28 mouse cellular contexts compared by ENCODE assay signal in the genomic region with DNA sequence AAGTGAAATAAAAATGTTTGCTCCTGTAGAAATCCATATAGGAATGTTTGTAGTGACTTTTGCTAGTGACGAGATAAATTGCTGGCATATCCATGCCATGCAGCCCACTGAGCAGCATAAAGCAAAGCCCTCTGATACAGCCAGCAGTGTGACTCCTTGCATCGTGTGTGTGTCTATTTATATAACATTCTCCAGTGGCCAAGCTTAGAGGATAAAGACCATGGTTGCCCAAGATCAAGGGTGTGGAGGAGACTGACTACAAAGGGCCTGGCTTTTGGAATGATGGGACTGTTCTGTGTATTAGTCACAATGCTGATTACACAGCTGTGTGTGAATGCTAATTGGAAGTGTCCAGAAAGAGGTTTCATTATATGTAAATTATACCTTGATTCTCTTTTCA. TPM values are rescaled to one million over a fixed set of nuclear protein-coding genes. Genes with fewer than 3 reads are reported as not detected.
DNase-seq lines count a peak whose midpoint lies in the region; ATAC-seq lines count a peak whose summit lies in the region.
"Had no signal": no experiment of that assay in that cellular context is flagged by ENCODE, and none has a peak within 500 bp of the region (broad histone marks: within the 10 kb centered on the region; RNA-seq: fewer than 3 reads in every experiment).

No protein-coding gene starts in this region.

- H3K27me3 ChIP-seq in heart, embryonic 12.5 days (replicated peaks) = no peaks in the 10 kb centered on the region
- no peaks in the 10 kb centered on the region for H3K27me3 ChIP-seq in heart, embryonic 15.5 days
- H3K27me3 ChIP-seq in kidney, embryonic 16.5 days (ENCODE audit: insufficient read depth, low read length) = no peaks in the 10 kb centered on the region
- H3K27me3 ChIP-seq: CH12.LX; embryonic facial prominence, embryonic 13.5 days; forebrain, embryonic 12.5 days; forebrain, embryonic 15.5 days; hindbrain, embryonic 12.5 days; hindbrain, embryonic 15.5 days; Patski had no signal

- H3K4me2 ChIP-seq in heart, embryonic 12.5 days = no peak overlapping the region
- no peak overlapping the region for H3K4me2 ChIP-seq in heart, embryonic 15.5 days
- no peak overlapping the region for H3K4me2 ChIP-seq in kidney, embryonic 16.5 days (replicated peaks; ENCODE audit: low read depth, low read length)
- H3K4me2 ChIP-seq: embryonic facial prominence, embryonic 13.5 days; forebrain, embryonic 12.5 days; forebrain, embryonic 15.5 days; hindbrain, embryonic 12.5 days; hindbrain, embryonic 15.5 days had no signal

- H3K4me3 ChIP-seq in heart, embryonic 12.5 days = no peak overlapping the region
- H3K4me3 ChIP-seq in heart, embryonic 15.5 days = no peak overlapping the region
- H3K4me3 ChIP-seq in kidney, embryonic 16.5 days (ENCODE audit: low read length) = no peak overlapping the region
- H3K4me3 ChIP-seq: embryonic facial prominence, embryonic 10.5 days; embryonic facial prominence, embryonic 13.5 days; erythroblast, embryonic 14.5 days; forebrain, embryonic 12.5 days; forebrain, embryonic 15.5 days; hindbrain, embryonic 12.5 days; hindbrain, embryonic 15.5 days had no signal

- 38% methylated on average over 2 of the region's 2 CpGs for WGBS in heart, embryonic 12.5 days
- WGBS in heart, embryonic 15.5 days = 33% methylated on average over 2 of the region's 2 CpGs
- WGBS in kidney, embryonic 16.5 days = 75% methylated on average over 2 of the region's 2 CpGs

- H3K9ac ChIP-seq in heart, embryonic 12.5 days = no peak overlapping the region
- H3K9ac ChIP-seq in heart, embryonic 15.5 days = no peak overlapping the region
- no peak overlapping the region for H3K9ac ChIP-seq in kidney, embryonic 16.5 days (replicated peaks; ENCODE audit: low read length)
- H3K9ac ChIP-seq: embryonic facial prominence, embryonic 13.5 days; forebrain, embryonic 12.5 days; forebrain, embryonic 15.5 days; hindbrain, embryonic 12.5 days; hindbrain, embryonic 15.5 days had no signal

- H3K4me1 ChIP-seq in heart, embryonic 12.5 days (replicated peaks) = peaks cover 32% of the 10 kb centered on the region
- H3K4me1 ChIP-seq in heart, embryonic 15.5 days (replicated peaks) = peaks cover 15% of the 10 kb centered on the region
- no peaks in the 10 kb centered on the region for H3K4me1 ChIP-seq in kidney, embryonic 16.5 days (ENCODE audit: insufficient read depth, low read length)
- H3K4me1 ChIP-seq: embryonic facial prominence, embryonic 10.5 days; embryonic facial prominence, embryonic 13.5 days; forebrain, embryonic 12.5 days; forebrain, embryonic 15.5 days; hindbrain, embryonic 12.5 days; hindbrain, embryonic 15.5 days had no signal

- intact Hi-C loops in heart, postnatal 36 days (cut with DNase I) = no loop called here

- DNase-seq in heart, adult 8-10 months (ENCODE audit: low spot score) = peak; percentile 19
- no peak for DNase-seq in heart, adult 9 months (ENCODE audit: low spot score in 2 of 2)
- DNase-seq in heart, postnatal 36 days = no peak
- no peak for DNase-seq in embryo, embryonic 10.5 days (ENCODE audit: low spot score)
- DNase-seq: adrenal gland, postnatal 10 days; B cell, adult 2 months; cerebellum, adult 11 months; cerebellum, adult 2 months; cerebellum, adult 9-11 months; cerebellum, postnatal 25 days; embryo, embryonic 11 days; gastrocnemius, postnatal 10 days; gastrocnemius, postnatal 36 days; kidney, adult 2 months had no signal

- no peaks in the 10 kb centered on the region for H3K9me3 ChIP-seq in heart, embryonic 12.5 days (replicated peaks)
- H3K9me3 ChIP-seq in heart, embryonic 15.5 days (replicated peaks) = no peaks in the 10 kb centered on the region
- no peaks in the 10 kb centered on the region for H3K9me3 ChIP-seq in kidney, embryonic 16.5 days (ENCODE audit: low read length)
- H3K9me3 ChIP-seq: embryonic facial prominence, embryonic 10.5 days; embryonic facial prominence, embryonic 13.5 days; forebrain, embryonic 12.5 days; forebrain, embryonic 15.5 days; G1E; hindbrain, embryonic 12.5 days; hindbrain, embryonic 15.5 days had no signal

- H3K27ac ChIP-seq in heart, embryonic 12.5 days (ENCODE audit: poor library complexity, severe bottlenecking) = peak overlapping the region; percentile 38; the same call in 1 of the 2 replicates
- H3K27ac ChIP-seq in heart, embryonic 15.5 days = peak overlapping the region; percentile 33
- H3K27ac ChIP-seq in kidney, embryonic 16.5 days (ENCODE audit: low read length) = no peak overlapping the region
- H3K27ac ChIP-seq: embryonic facial prominence, embryonic 10.5 days; embryonic facial prominence, embryonic 13.5 days; forebrain, embryonic 12.5 days; forebrain, embryonic 15.5 days; hindbrain, embryonic 12.5 days; hindbrain, embryonic 15.5 days had no signal

- peaks cover 32% of the 10 kb centered on the region for H3K36me3 ChIP-seq in heart, embryonic 12.5 days
- peaks cover 4% of the 10 kb centered on the region; the same call in 1 of the 2 replicates for H3K36me3 ChIP-seq in heart, embryonic 15.5 days
- H3K36me3 ChIP-seq in kidney, embryonic 16.5 days (ENCODE audit: insufficient read depth, low read length) = peaks cover 5% of the 10 kb centered on the region; the same call in 1 of the 2 replicates

- ATAC-seq in heart, embryonic 12.5 days (ENCODE audit: insufficient number of reproducible peaks, low FRiP score) = 0 out of 2 replicates have a peak, but pooled peaks have one; percentile 33
- ATAC-seq in heart, embryonic 15.5 days (replicated peaks; ENCODE audit: insufficient number of reproducible peaks, insufficient read depth, low FRiP score, low read depth) = 0 out of 2 replicates have a peak, but pooled peaks have one; percentile 58
- ATAC-seq in kidney, embryonic 16.5 days (ENCODE audit: low FRiP score, low TSS enrichment) = no peak
- ATAC-seq: forebrain, embryonic 15.5 days; intestine, postnatal 0 days; Patski had no signal

RNA-seq across cellular contexts. Expression of gene Grhl1, which starts 19.6 kb away (rescaled TPM):
- under 1 TPM; 0.32 to 0.87 (median 0.75) TPM for total RNA-seq in heart, adult 8-10 months (2022)
- polyA plus RNA-seq in heart, embryonic 12.5 days (2016; fragmentation: Nextera tagmentation; extraction: Ambion mirVana) = 3.9 and 4.5 TPM in 2 replicates
- under 1 TPM; 0.51 to 0.61 TPM for total RNA-seq in heart, postnatal 36 days (2021)
- polyA plus RNA-seq in heart, embryonic 15.5 days (2015; fragmentation: Nextera tagmentation; extraction: Ambion mirVana) = 1.3 and 2.1 TPM in 2 replicates
- 2.8 TPM in 2 replicates for polyA plus RNA-seq in kidney, embryonic 16.5 days (2015; fragmentation: Nextera tagmentation; extraction: Ambion mirVana)

RNA-seq across cellular contexts. Expression of gene Taf1b, which starts 54.4 kb away (rescaled TPM):
- 10 to 100 TPM in 2 of 4 experiments, 1 to 10 TPM in 2; 9.7 to 13.3 (median 10.0) TPM for total RNA-seq in heart, adult 8-10 months (2022)
- polyA plus RNA-seq in heart, embryonic 12.5 days (2016; fragmentation: Nextera tagmentation; extraction: Ambion mirVana) = 23.9 and 25.4 TPM in 2 replicates
- 10 to 100 TPM; 10.8 to 11.1 TPM for total RNA-seq in heart, postnatal 36 days (2021)
- polyA plus RNA-seq in heart, embryonic 15.5 days (2015; fragmentation: Nextera tagmentation; extraction: Ambion mirVana) = 21.0 and 22.6 TPM in 2 replicates
- polyA plus RNA-seq in kidney, embryonic 16.5 days (2015; fragmentation: Nextera tagmentation; extraction: Ambion mirVana) = 32.1 and 32.8 TPM in 2 replicates
